Mouse (Mus musculus) G1E (cell line): ENCODE data around the gene Ppp1r3g.

Experiments used
- CTCF ChIP-seq: IDR thresholded peaks from 2 replicates; pipeline ENCODE4 v1.5.1; 2012; ENCODE audit warnings: low read depth, low read length, inconsistent platforms, mixed read lengths
- GATA2 ChIP-seq: IDR thresholded peaks from 2 replicates; pipeline ENCODE4 v1.6.1; 2012; ENCODE audit warnings: low read depth, low read length, inconsistent platforms, borderline replicate concordance
- POLR2AphosphoS5 ChIP-seq: IDR thresholded peaks from 2 replicates; pipeline ENCODE4 v1.6.1; 2012; ENCODE audit warnings: low read depth, low read length, inconsistent platforms; ENCODE audit not compliant: insufficient replicate concordance
- TAL1 ChIP-seq: conservative IDR thresholded peaks from 2 replicates; pipeline ENCODE4 v1.6.1; 2012; ENCODE audit warnings: low read depth, low read length, inconsistent platforms, mixed read lengths

- no peak for TF ChIP-seq GATA2
- no peak for TF ChIP-seq POLR2AphosphoS5
- TF ChIP-seq CTCF, result no peak
- no peak for TF ChIP-seq TAL1
These were observed 10.2 kb downstream of the Ppp1r3g start for GRCm38 (mm10) chr13:35968719-35969430.
